Mouse (Mus musculus) neural tube, embryonic 13.5 days (tissue): ENCODE data around the gene Slc23a3. TPM values are rescaled to one million over a fixed set of nuclear protein-coding genes. Genes with fewer than 3 reads are reported as not detected.

Experiments used
- ATAC-seq: fragments of 200-750 bp; cut with Nextera tagmentation; 2 replicates; pipeline ENCODE4 v1.8.0; 2017; ENCODE audit warnings: low read depth, mild to moderate bottlenecking, moderate TSS enrichment, moderate library complexity
- H3K27ac ChIP-seq: fragments of 300-500 bp; sonication (generic); replicated peaks from 2 replicates; pipeline ENCODE4 v1.5.1; 2015; ENCODE audit warnings: moderate library complexity, mild to moderate bottlenecking, inconsistent platforms
- H3K27me3 ChIP-seq: fragments of 300-500 bp; sonication (generic); 2 replicates; pipeline ENCODE4 v1.6.1; 2015; ENCODE audit warnings: mild to moderate bottlenecking, inconsistent platforms
- H3K36me3 ChIP-seq: fragments of 300-500 bp; sonication (generic); 2 replicates; pipeline ENCODE4 v1.6.1; 2015; ENCODE audit warnings: mild to moderate bottlenecking, inconsistent platforms
- H3K4me1 ChIP-seq: fragments of 300-500 bp; sonication (generic); replicated peaks from 2 replicates; pipeline ENCODE4 v1.6.1; 2015; ENCODE audit warnings: inconsistent platforms
- H3K4me2 ChIP-seq: fragments of 300-500 bp; sonication (generic); 2 replicates; pipeline ENCODE4 v1.6.1; 2015; ENCODE audit warnings: inconsistent platforms, mild to moderate bottlenecking, moderate library complexity
- H3K4me3 ChIP-seq: fragments of 300-500 bp; sonication (generic); 2 replicates; pipeline ENCODE4 v1.5.1; 2015; ENCODE audit warnings: mild to moderate bottlenecking, inconsistent platforms
- H3K9ac ChIP-seq: fragments of 300-500 bp; sonication (generic); 2 replicates; pipeline ENCODE4 v1.6.1; 2015; ENCODE audit warnings: moderate library complexity, mild to moderate bottlenecking, inconsistent platforms
- H3K9me3 ChIP-seq: fragments of 300-500 bp; sonication (generic); 2 replicates; pipeline ENCODE4 v1.6.1; 2016; ENCODE audit warnings: inconsistent platforms
- WGBS: fragments of 180-500 bp; shearing (Covaris S2); methylation state at CpG from one replicate; pipeline ENCODE4 v1.1.7; 2015; 5-methylcytosine and 5-hydroxymethylcytosine counted together
- polyA plus RNA-seq: library from polyadenylated mRNA; unstranded; fragments of >200 nt; fragmentation: Nextera tagmentation; extraction: Ambion mirVana; gene quantifications from 2 replicates; pipeline ENCODE4 v1.2.1, GENCODE M21; 2015

Gene Slc23a3
- polyA plus RNA-seq, 1 experiment from 2014 or later, result not detected

GRCm38 (mm10) chr1:75125418-75125817 lies 8.3 kb downstream of the Slc23a3 start:
- peak overlapping the region; percentile 77 for H3K9ac ChIP-seq
- 39% methylated on average over 5 of the region's 5 CpGs for WGBS
- H3K36me3 ChIP-seq, result no peaks in the 10 kb centered on the region
- no peaks in the 10 kb centered on the region for H3K9me3 ChIP-seq
- peaks cover 11% of the 10 kb centered on the region for H3K4me1 ChIP-seq
- peak; percentile 14 for ATAC-seq
- peaks cover 4% of the 10 kb centered on the region for H3K27me3 ChIP-seq
- H3K4me3 ChIP-seq, result peak overlapping the region; percentile 60
- H3K27ac ChIP-seq, result peak overlapping the region; percentile 94
- peak overlapping the region; percentile 59 for H3K4me2 ChIP-seq

- H3K4me3 ChIP-seq, result peak within 1 kb of the TSS; percentile 60
- WGBS, result 1% methylated on average over 56 of the region's 56 CpGs
- no peaks in the 10 kb centered on the region for H3K9me3 ChIP-seq
- H3K36me3 ChIP-seq, result no peaks in the 10 kb centered on the region
- peak within 1 kb of the TSS; percentile 94 for H3K27ac ChIP-seq
- peak within 1 kb of the TSS; percentile 77 for H3K9ac ChIP-seq
- no peaks in the 10 kb centered on the region for H3K27me3 ChIP-seq
- peak within 1 kb of the TSS; percentile 59 for H3K4me2 ChIP-seq
- peaks cover 11% of the 10 kb centered on the region for H3K4me1 ChIP-seq
- peak; percentile 94 for ATAC-seq
These were observed 9.1 kb downstream of the Slc23a3 start, which contains the start of gene Nhej1 for GRCm38 (mm10) chr1:75124346-75125321. TSS of gene Nhej1 (minus strand) at chr1:75125200.

- Histone ChIP-seq H3K4me3 (no peak overlapping the region), H3K9ac (no peak overlapping the region), H3K27me3 (no peaks in the 10 kb centered on the region), H3K4me2 (no peak overlapping the region), H3K27ac (no peak overlapping the region), H3K36me3 (no peaks in the 10 kb centered on the region), H3K9me3 (no peaks in the 10 kb centered on the region), H3K4me1 (peaks cover 11% of the 10 kb centered on the region)
- 75% methylated on average over 3 of the region's 3 CpGs for WGBS
- no peak for ATAC-seq
These were observed 11.5 kb downstream of the Slc23a3 start for GRCm38 (mm10) chr1:75122211-75122610.

Other genes starting within 250 kb of the Slc23a3 start
- 0.26 TPM in 1 of 2 replicates, not detected in the other for gene Fev, start 248.5 kb downstream of the Slc23a3 start, polyA plus RNA-seq
- gene Cryba2, start 240.7 kb downstream of the Slc23a3 start, polyA plus RNA-seq, result 0.85 TPM in 1 of 2 replicates, not detected in the other
- 0.04 and 0.14 TPM in 2 replicates for gene Cfap65, start 198.3 kb downstream of the Slc23a3 start, polyA plus RNA-seq
- gene Ihh, start 182.2 kb downstream of the Slc23a3 start, polyA plus RNA-seq, result 0.26 and 0.29 TPM in 2 replicates
- gene Nhej1, start 8.7 kb downstream of the Slc23a3 start, polyA plus RNA-seq, result 8.5 and 8.9 TPM in 2 replicates
- gene Cnppd1, start 8.8 kb upstream of the Slc23a3 start, polyA plus RNA-seq, result 60.2 and 64.6 TPM in 2 replicates
- gene Retreg2, start 8.9 kb upstream of the Slc23a3 start, polyA plus RNA-seq, result 104 and 115 TPM in 2 replicates
- gene Zfand2b, start 34.8 kb upstream of the Slc23a3 start, polyA plus RNA-seq, result 38.8 and 45.9 TPM in 2 replicates
- 40.3 and 47.8 TPM in 2 replicates for gene Abcb6, start 46.5 kb upstream of the Slc23a3 start, polyA plus RNA-seq
- gene Ankzf1, start 58.3 kb upstream of the Slc23a3 start, polyA plus RNA-seq, result 22.2 and 24.4 TPM in 2 replicates
- gene Atg9a, start 58.3 kb upstream of the Slc23a3 start, polyA plus RNA-seq, result 49.4 and 50.8 TPM in 2 replicates
- gene Glb1l, start 76.9 kb upstream of the Slc23a3 start, polyA plus RNA-seq, result 16.6 and 19.7 TPM in 2 replicates
- gene Stk16, start 76.9 kb upstream of the Slc23a3 start, polyA plus RNA-seq, result 128 and 138 TPM in 2 replicates
- gene Tuba4a, start 86.0 kb upstream of the Slc23a3 start, polyA plus RNA-seq, result 10.5 and 10.6 TPM in 2 replicates
- gene A630095N17Rik, start 98.2 kb upstream of the Slc23a3 start, polyA plus RNA-seq, result not detected in 2 replicates
- 68.2 and 73.0 TPM in 2 replicates for gene Dnajb2, start 102.5 kb upstream of the Slc23a3 start, polyA plus RNA-seq
- 15.8 and 19.2 TPM in 2 replicates for gene Ptprn, start 130.6 kb upstream of the Slc23a3 start, polyA plus RNA-seq
- 116 and 131 TPM in 2 replicates for gene Resp18, start 144.5 kb upstream of the Slc23a3 start, polyA plus RNA-seq
- 187 and 190 TPM in 2 replicates for gene Dnpep, start 184.1 kb upstream of the Slc23a3 start, polyA plus RNA-seq
- gene Des, start 226.4 kb upstream of the Slc23a3 start, polyA plus RNA-seq, result 3.3 and 7.7 TPM in 2 replicates
- 17.8 and 21.4 TPM in 2 replicates for gene Speg, start 241.4 kb upstream of the Slc23a3 start, polyA plus RNA-seq